In the genomic region with DNA sequence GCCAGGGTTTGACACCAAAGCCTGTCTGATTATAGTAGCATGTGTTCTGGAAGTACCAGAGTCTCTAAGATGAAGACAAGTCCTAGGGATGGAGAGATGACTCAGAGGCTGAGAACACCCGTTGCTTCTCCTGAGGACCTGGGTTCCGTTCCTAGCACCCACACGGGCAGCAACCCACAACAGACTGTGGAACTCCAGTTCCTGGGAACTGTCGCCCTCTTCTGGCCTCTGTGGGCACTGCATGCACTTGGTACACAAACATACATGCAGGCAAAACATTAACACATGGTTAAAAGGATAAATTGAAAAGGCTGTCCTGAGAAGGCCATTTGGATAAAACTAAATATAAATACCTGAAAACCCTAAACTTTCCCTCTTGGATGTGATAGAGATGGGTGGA, we compare ENCODE assay signal across 11 mouse cellular contexts. TPM values are rescaled to one million over a fixed set of nuclear protein-coding genes. Genes with fewer than 3 reads are reported as not detected.
DNase-seq lines count a peak whose midpoint lies in the region; ATAC-seq and TF ChIP-seq lines count a peak whose summit lies in the region.
"Had no signal": no experiment of that assay in that cellular context is flagged by ENCODE, and none has a peak within 500 bp of the region (broad histone marks: within the 10 kb centered on the region; RNA-seq: fewer than 3 reads in every experiment).

No protein-coding gene starts in this region.

- H3K9me3 ChIP-seq in ES-Bruce4 (replicated peaks; ENCODE audit: control insufficient read depth, insufficient read depth, low read length, poor library complexity, severe bottlenecking), result no peaks in the 10 kb centered on the region
- H3K9me3 ChIP-seq in liver, postnatal 0 days (ENCODE audit: low read length), result peaks cover 3% of the 10 kb centered on the region; the same call in 1 of the 2 replicates
- H3K9me3 ChIP-seq: lung, embryonic 15.5 days had no signal

- H3K4me3 ChIP-seq in lung, adult 2 months (replicated peaks; ENCODE audit: extremely low read depth, low read depth, low read length), result no peak overlapping the region
- H3K4me3 ChIP-seq in ES-Bruce4 (ENCODE audit: low read depth, low read length), result no peak overlapping the region
- H3K4me3 ChIP-seq in liver, postnatal 0 days (ENCODE audit: low read depth, low read length), result no peak overlapping the region
- H3K4me3 ChIP-seq: embryonic facial prominence, embryonic 10.5 days; lung, embryonic 15.5 days had no signal

- no peak overlapping the region for H3K9ac ChIP-seq in ES-Bruce4 (ENCODE audit: low read depth, poor library complexity, severe bottlenecking)
- H3K9ac ChIP-seq in liver, postnatal 0 days (replicated peaks), result no peak overlapping the region
- H3K9ac ChIP-seq: lung, embryonic 15.5 days had no signal

- peaks cover 4% of the 10 kb centered on the region for H3K4me1 ChIP-seq in lung, adult 2 months (ENCODE audit: control insufficient read depth, insufficient read depth, low read length)
- H3K4me1 ChIP-seq in ES-Bruce4 (ENCODE audit: control insufficient read depth, insufficient read depth, low read length), result no peaks in the 10 kb centered on the region
- H3K4me1 ChIP-seq in liver, postnatal 0 days (ENCODE audit: insufficient read depth), result peaks cover 15% of the 10 kb centered on the region; the same call in 1 of the 2 replicates

- TF ChIP-seq POLR2A in lung, adult 2 months (IDR thresholded peaks at IDR 0.05; ENCODE audit: borderline replicate concordance, extremely low read depth, low read depth, low read length), result no peak
- TF ChIP-seq POLR2A in ES-Bruce4 (IDR thresholded peaks at IDR 0.05; ENCODE audit: insufficient read depth, low read length), result no peak

- H3K36me3 ChIP-seq in ES-Bruce4 (ENCODE audit: control insufficient read depth, insufficient read depth, low read length, poor library complexity, severe bottlenecking), result no peaks in the 10 kb centered on the region
- peaks cover 6% of the 10 kb centered on the region; the same call in 1 of the 2 replicates for H3K36me3 ChIP-seq in liver, postnatal 0 days (replicated peaks; ENCODE audit: insufficient read depth, low read length)
- H3K36me3 ChIP-seq: embryonic facial prominence, embryonic 10.5 days; lung, embryonic 15.5 days had no signal

- no peak for ATAC-seq in liver, postnatal 0 days

- DNase-seq in embryo, embryonic 10.5 days (ENCODE audit: low spot score), result peak; percentile 18
- DNase-seq in embryo, embryonic 10 days (ENCODE audit: low spot score), result no peak
- DNase-seq in lung, adult 2 months, result no peak
- DNase-seq in lung, postnatal 36 days, result no peak
- DNase-seq in liver, postnatal 0 days, result peak; percentile 28
- no peak for DNase-seq in adrenal gland, adult 2 months
- no peak for DNase-seq in frontal cortex, postnatal 25 days (ENCODE audit: low spot score in 2 of 2)
- DNase-seq: heart, postnatal 4 days had no signal

- H3K4me2 ChIP-seq in liver, postnatal 0 days (ENCODE audit: low read depth, low read length), result no peak overlapping the region
- H3K4me2 ChIP-seq: lung, embryonic 15.5 days had no signal

- no peaks in the 10 kb centered on the region for H3K27me3 ChIP-seq in ES-Bruce4 (ENCODE audit: control insufficient read depth, insufficient read depth, low read length, poor library complexity, severe bottlenecking)
- no peaks in the 10 kb centered on the region for H3K27me3 ChIP-seq in liver, postnatal 0 days (ENCODE audit: insufficient read depth, low read length)
- H3K27me3 ChIP-seq: lung, embryonic 15.5 days had no signal

- TF ChIP-seq CTCF in lung, adult 2 months (IDR thresholded peaks at IDR 0.05; ENCODE audit: insufficient read depth, low read length), result 0 out of 2 replicates have a peak, but pooled peaks have one; percentile 36
- peak; percentile 69 for TF ChIP-seq CTCF in ES-Bruce4 (IDR thresholded peaks at IDR 0.05; ENCODE audit: low read depth, low read length)
- TF ChIP-seq CTCF in liver, postnatal 0 days (IDR thresholded peaks at IDR 0.05; ENCODE audit: low read depth), result peak; percentile 58

- no peak overlapping the region for H3K27ac ChIP-seq in ES-Bruce4 (ENCODE audit: insufficient read depth, low read length)
- no peak overlapping the region for H3K27ac ChIP-seq in liver, postnatal 0 days (ENCODE audit: low read depth)
- H3K27ac ChIP-seq: embryonic facial prominence, embryonic 10.5 days had no signal

- WGBS in lung, adult 2 months, result 92% methylated on average over 4 of the region's 4 CpGs
- 75% methylated on average over 4 of the region's 4 CpGs for WGBS in liver, postnatal 0 days (ENCODE audit: insufficient replicate concordance)

- TF ChIP-seq EP300 in ES-Bruce4 (IDR thresholded peaks at IDR 0.05; ENCODE audit: insufficient read depth, low read depth, low read length), result no peak
- TF ChIP-seq EP300 in liver, postnatal 0 days (IDR thresholded peaks at IDR 0.05; ENCODE audit: low read depth), result no peak

RNA-seq across cellular contexts. Expression of a gene that starts 56.8 kb away (rescaled TPM):
- 1.8 TPM in 2 replicates for polyA plus RNA-seq in lung, adult 2 months (2012; rRNA removed)
- polyA plus RNA-seq in ES-Bruce4 (2011; ENCODE audit: insufficient read depth, insufficient read length, low read depth, missing spikeins), result 0.25 and 0.30 TPM in 2 replicates
- polyA plus RNA-seq in liver, postnatal 0 days (2015; fragmentation: Nextera tagmentation; extraction: Ambion mirVana), result 2.2 and 2.9 TPM in 2 replicates
- total RNA-seq in adrenal gland, adult 2 months (2021), result 1 to 10 TPM in 1 of 2 experiments, under 1 TPM in 1; 0.86 to 3.7 TPM
- polyA plus RNA-seq in adrenal gland, adult 2 months (2012; rRNA removed), result 0.86 and 1.1 TPM in 2 replicates

Comparison
In these comparisons a context has a peak if more than half of its experiments do, and no peak if none do; other contexts are left out.
1. DNase-seq: peak in embryo, embryonic 10.5 days (single experiment) and liver, postnatal 0 days (single experiment); none in embryo, embryonic 10 days (single experiment), lung, adult 2 months (single experiment), lung, postnatal 36 days (single experiment), adrenal gland, adult 2 months (single experiment) and frontal cortex, postnatal 25 days (0 of 2).
2. Peak in every context shown above with its lines, with median percentiles within 50 percentile points of each other: CTCF ChIP-seq.